Mouse (Mus musculus): Measurements from ENCODE around the gene Six3. TPM values are rescaled to one million over a fixed set of nuclear protein-coding genes. Genes with fewer than 3 reads are reported as not detected.

Gene Six3
- total RNA-seq (2023) = not detected

DNA sequence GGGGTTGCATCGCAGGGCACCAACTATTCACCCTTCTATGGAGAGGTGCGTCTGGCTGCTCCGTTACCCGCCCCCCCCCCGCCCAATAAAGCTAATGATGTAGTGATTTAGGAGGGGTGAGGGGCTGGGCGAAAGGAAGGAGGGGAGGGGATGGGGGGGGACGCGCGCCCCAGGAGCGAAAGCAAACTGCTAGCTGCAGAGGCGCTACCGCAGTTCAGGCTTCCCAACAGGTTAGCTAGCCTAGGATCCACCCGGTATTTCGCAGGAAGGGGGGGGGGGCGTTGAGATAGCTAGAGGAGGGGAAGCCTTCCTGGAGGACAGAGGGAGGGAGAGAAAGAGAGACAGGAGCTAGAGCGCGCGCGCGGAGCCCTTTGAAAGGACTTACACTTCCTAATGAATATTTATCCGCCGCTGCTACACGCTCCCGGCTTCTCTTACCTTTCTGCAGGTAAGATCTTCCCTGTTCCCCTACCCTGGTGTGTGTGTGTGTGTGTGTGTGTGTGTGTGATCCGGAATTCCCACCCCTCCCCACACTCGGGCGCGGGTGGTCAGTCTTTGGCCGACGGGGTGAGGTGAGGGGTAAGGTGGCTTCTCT lies at the start of gene Six3:
TSS of gene Six3 (plus strand) at position 343 of the 595 bp plus-strand sequence.

Other genes with a start within 250 kb of the Six3 start
- gene Six2, start 74.7 kb downstream of the Six3 start, total RNA-seq (2023) = not detected

Data from T-cell, adult 66 days (primary cell).